Mouse (Mus musculus): ENCODE data around the gene Man1b1.

Man1b1 gene

GRCm38 (mm10) chr2:25364313-25364712 is 32.2 kb downstream of the Man1b1 start:
- no peak for DNase-seq (ENCODE audit: low spot score)

DNA sequence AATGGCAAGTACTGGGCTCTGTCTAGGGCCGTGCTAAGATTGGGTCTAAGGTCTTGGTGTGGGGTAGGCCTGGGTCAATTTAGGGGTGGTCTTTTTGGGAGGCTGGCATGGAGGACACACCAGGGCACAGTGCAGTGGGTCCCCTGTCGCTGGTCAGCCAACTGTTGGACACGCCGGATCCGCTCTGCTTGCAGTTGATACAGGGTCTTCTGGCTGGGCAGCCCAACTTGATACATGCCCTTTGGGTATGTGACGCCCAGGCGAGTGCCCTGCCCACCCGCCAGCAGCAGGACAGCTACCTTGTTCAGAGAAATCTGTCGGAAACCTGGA is 32.6 kb downstream of the Man1b1 start:
- DNase-seq (ENCODE audit: low spot score) = no peak

GRCm38 (mm10) chr2:25365091-25365761 is 33.1 kb downstream of the Man1b1 start, which contains the start of gene Uap1l1:
TSS of gene Uap1l1 (minus strand) at chr2:25365682.
- peak; percentile 47 for DNase-seq (ENCODE audit: low spot score)

DNA sequence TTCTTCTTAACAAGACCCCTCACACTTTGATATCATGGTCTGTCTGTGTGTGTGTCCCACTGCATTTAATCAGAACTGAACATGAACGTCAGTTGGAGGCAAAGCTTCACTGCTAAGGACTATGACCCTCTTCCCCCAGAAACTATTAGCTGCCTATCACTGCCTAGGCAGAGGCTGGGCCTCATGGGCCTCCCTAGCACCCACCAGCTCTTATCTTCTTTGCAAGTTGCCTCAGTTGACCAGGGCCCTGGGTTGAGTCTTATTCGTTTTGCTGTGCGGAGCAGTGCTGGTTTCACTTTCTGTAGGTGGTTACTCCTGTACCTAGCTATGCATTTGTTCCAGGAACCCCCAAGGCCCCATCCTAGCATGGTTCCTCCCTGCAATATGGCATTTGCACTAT is 37.9 kb downstream of the Man1b1 start:
- DNase-seq (ENCODE audit: low spot score) = no peak

GRCm38 (mm10) chr2:25371764-25372643 is 39.9 kb downstream of the Man1b1 start, which contains the start of gene Sapcd2:
TSS of gene Sapcd2 (plus strand) at chr2:25372321.
- DNase-seq (ENCODE audit: low spot score) = peak; percentile 88

GRCm38 (mm10) chr2:25372644-25373391 is 40.7 kb downstream of the Man1b1 start:
- DNase-seq (ENCODE audit: low spot score) = no peak

- DNase-seq (ENCODE audit: low spot score) = no peak
Measured at GRCm38 (mm10) chr2:25373431-25373830, 41.3 kb downstream of the Man1b1 start.

GRCm38 (mm10) chr2:25376589-25376988 is 44.5 kb downstream of the Man1b1 start:
- peak; percentile 33 for DNase-seq (ENCODE audit: low spot score)

DNA sequence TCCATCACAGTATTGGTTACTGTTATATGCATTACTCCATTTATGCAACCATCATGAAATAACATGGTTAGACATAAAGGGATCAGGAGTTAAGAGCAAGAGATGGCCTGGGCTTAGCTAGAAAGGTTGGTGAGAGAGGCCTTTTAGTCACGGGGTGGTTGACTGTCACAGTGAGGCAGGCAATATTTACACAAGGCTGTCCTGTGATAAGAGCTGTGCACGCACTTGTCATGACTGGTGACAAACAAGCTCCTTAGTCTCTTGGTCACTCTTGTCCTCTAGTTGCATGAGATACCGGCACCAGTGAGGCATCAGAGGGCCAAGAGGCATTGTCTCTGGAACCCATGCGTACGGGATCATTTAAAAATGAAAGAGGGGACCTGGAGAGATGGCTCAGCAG is 52.4 kb downstream of the Man1b1 start:
- no peak for DNase-seq (ENCODE audit: low spot score)

- DNase-seq (ENCODE audit: low spot score) = no peak
Measured at GRCm38 (mm10) chr2:25391266-25391665, 59.1 kb downstream of the Man1b1 start.

DNA sequence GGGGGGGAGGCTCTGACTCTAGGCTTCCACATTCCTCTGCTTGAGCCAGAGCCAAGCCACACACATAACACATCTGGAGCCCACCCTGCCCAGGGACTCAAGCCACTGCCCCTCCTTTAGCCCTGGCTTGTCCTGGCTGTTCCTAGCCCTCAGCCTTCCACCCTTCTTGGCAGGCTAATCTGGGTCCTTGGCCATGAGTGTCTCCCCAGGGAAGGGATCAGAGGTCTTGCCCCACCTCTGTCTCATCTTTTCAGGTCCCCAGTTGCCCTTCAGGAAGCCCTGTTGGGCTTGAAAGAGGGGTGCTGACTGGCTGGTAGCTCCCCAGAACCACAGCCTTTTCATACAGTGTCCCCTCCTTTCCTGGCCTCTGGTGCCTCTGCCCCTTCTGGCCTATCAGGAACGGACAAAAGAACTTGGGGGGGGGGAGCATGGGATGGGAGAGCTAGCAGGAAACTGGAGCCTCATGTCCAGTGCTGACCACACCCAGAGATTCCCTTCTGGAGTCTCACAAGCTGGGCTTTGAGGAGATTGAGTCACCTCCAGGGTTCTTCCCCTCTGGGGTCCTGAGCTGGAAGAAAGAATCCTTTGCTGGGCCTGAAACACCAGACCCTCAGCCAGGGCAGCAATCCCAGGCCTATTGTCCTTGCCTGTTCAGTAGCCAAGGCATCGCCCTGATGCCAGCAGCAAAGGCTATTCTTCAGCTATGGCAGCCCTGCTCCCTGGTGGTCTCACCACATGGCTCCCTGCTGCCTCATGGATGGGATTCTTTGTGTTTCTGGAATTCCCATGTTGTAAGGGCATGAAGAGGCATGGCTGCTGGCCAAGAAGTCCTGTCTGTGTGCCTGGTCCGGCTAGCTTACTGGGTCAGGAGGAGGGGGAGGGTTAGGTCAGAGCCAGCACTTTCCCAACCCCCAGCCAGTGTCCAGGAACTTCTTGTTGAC is 62.4 kb downstream of the Man1b1 start:
- DNase-seq (ENCODE audit: low spot score) = no peak

GRCm38 (mm10) chr2:25395721-25396596 is 63.8 kb downstream of the Man1b1 start, which contains the start of gene Entpd2:
TSS of gene Entpd2 (plus strand) at chr2:25395874.
- DNase-seq (ENCODE audit: low spot score) = no peak

GRCm38 (mm10) chr2:25396597-25396983 is 64.5 kb downstream of the Man1b1 start:
- no peak for DNase-seq (ENCODE audit: low spot score)

DNA sequence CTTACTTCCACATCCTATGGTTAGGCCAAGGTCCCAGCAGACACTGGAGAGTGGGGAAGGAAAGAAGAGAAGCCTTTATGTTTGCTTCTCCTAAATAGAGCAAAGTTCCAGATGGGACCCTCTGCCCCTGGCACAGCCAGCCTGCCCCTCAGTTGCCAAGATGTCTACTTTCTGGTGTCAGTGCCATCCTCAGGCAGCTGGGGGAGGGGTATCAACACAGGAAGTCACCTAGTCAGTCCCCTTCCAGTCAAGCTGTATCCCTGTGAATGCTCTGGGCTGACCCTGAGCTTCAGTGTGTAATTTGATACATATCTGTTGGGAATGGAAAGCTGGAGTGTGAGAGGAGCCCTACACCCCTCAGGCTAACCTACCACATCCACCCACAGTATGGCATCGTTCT is 64.9 kb downstream of the Man1b1 start:
- no peak for DNase-seq (ENCODE audit: low spot score)

DNA sequence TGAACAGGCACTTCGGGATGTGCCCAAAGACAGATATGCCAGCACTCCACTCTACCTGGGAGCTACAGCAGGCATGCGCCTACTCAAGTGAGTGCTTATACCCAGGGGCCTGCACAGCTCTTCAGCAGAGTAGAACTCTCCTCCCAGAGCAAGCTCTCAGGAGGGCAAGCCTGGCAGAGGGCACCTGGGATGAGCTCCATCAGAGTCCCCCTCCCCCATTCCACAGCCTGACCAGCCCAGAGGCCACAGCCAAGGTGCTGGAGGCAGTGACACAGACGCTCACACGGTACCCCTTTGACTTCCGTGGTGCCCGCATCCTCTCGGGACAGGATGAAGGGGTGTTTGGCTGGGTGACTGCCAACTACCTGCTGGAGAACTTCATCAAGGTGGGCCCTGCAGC is 65.9 kb downstream of the Man1b1 start:
- no peak for DNase-seq (ENCODE audit: low spot score)

GRCm38 (mm10) chr2:25399051-25399450 is 66.9 kb downstream of the Man1b1 start, which contains the start of gene Npdc1:
TSS of gene Npdc1 (plus strand) at chr2:25399351.
- no peak for DNase-seq (ENCODE audit: low spot score)

DNA sequence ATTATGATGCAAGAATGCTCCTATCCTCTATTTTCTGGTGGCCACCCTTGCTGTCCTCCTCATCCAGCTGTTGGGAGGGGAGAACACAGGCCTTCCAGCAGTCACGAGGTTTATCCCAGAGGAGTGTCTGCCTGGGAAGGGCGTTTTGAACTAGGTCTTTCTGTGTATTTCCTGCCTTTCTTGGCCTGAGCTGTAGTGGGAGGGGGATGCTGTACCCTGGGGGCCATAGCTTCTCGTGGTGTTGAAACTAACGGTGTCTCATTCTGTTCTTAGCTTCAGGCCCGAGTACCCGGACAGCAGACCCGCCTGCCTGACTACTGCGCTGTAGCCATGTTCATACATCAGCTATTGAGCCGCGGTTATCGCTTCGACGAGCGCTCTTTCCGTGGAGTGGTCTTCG is 68.2 kb downstream of the Man1b1 start:
- DNase-seq (ENCODE audit: low spot score) = no peak

DNA sequence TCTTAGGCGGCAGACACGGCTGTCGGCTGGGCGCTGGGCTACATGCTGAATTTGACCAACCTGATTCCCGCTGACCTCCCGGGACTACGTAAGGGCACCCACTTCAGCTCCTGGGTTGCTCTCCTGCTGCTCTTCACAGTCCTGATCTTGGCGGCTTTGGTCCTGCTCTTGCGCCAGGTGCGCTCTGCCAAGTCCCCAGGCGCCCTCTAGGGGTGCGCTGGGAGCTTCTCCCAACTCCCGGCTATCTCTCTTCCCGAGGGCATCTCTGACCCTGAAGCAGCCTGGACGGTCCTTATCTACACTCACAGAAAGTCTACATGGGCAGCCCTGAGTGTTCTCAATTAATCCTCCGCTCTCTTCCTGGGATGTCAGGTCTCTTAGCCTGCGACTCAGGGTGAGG is 68.6 kb downstream of the Man1b1 start:
- DNase-seq (ENCODE audit: low spot score) = no peak

Measured in T-cell, adult 2 months (primary cell).